Mouse (Mus musculus): ENCODE results near the gene Cenpv. TPM values are rescaled to one million over a fixed set of nuclear protein-coding genes. Genes with fewer than 3 reads are reported as not detected.

Gene Cenpv
- total and polyA plus RNA-seq, 3 experiments, result 24.4 to 107 (median 33.6) TPM

- peak; percentile 81 for TF ChIP-seq ELF1 (IDR thresholded peaks at IDR 0.05; ENCODE audit: low read depth, low read length)
- TF ChIP-seq POLR2AphosphoS2 (IDR thresholded peaks at IDR 0.05; ENCODE audit: low read depth, low read length), result no peak
- no peak for TF ChIP-seq CHD1 (IDR thresholded peaks at IDR 0.05; ENCODE audit: low read depth, low read length)
- peak; percentile 61 for TF ChIP-seq HCFC1 (IDR thresholded peaks at IDR 0.05; ENCODE audit: low read depth, low read length)
- peak; percentile 57 for TF ChIP-seq IRF4 (IDR thresholded peaks at IDR 0.05; ENCODE audit: low read depth, low read length)
- TF ChIP-seq E2F4 (IDR thresholded peaks at IDR 0.05; ENCODE audit: insufficient replicate concordance, low read depth, low read length), result no peak
- no peak for TF ChIP-seq RCOR1 (conservative IDR thresholded peaks at IDR 0.05; ENCODE audit: low read depth, low read length)
- TF ChIP-seq CTCF (conservative IDR thresholded peaks at IDR 0.05 in 1 of 2, IDR thresholded peaks at IDR 0.05 in 1 of 2; ENCODE audit: low read depth in 2 of 2, low read length in 2 of 2), result no peak
- TF ChIP-seq CHD2 (IDR thresholded peaks at IDR 0.05; ENCODE audit: low read length), result peak; percentile 71; the same call in 1 of the 2 replicates
- TF ChIP-seq MYC (IDR thresholded peaks at IDR 0.05; ENCODE audit: low read depth, low read length), result peak; percentile 92
Observed at GRCm38 (mm10) chr11:62576530-62577152, 37.6 kb upstream of the Cenpv start (continued).

GRCm38 (mm10) chr11:62575659-62576438 lies 36.8 kb upstream of the Cenpv start:
- Histone ChIP-seq H3K9ac (ENCODE audit: insufficient read depth, low read depth) (peak overlapping the region; percentile 67), H3K36me3 (replicated peaks in 1 of 2; ENCODE audit: control insufficient read depth in 1 of 2, insufficient read depth in 1 of 2, low read length in 1 of 2) (peaks cover 23 to 32% of the 10 kb centered on the region in 2 experiments), H3K79me2 (replicated peaks; ENCODE audit: control insufficient read depth, extremely low read depth, insufficient read depth, poor library complexity, severe bottlenecking) (peaks cover 6% of the 10 kb centered on the region; the same call in 1 of the 2 replicates), H3K27me3 (replicated peaks) (no peaks in the 10 kb centered on the region), H3K9me3 (replicated peaks; ENCODE audit: low read length) (peaks cover 5% of the 10 kb centered on the region), H3K4me2 (ENCODE audit: insufficient read depth, low read depth, poor library complexity, severe bottlenecking) (peak overlapping the region; percentile 75), H3K27ac (ENCODE audit: insufficient read depth, low read depth) (peak overlapping the region; percentile 89), H3K4me1 (ENCODE audit: control insufficient read depth in 1 of 2, insufficient read depth in 2 of 2) (peaks cover 4 to 15% of the 10 kb centered on the region in 2 experiments; a peak in 3 of 4 replicates), H3K4me3 (replicated peaks in 1 of 3; ENCODE audit: low read depth in 2 of 3, low read length in 2 of 3, poor library complexity in 1 of 3) (peak overlapping the region; percentile 64 to 78 (median 69))
- peak; percentile 52 for DNase-seq (ENCODE audit: extremely low read depth)
- no peak for TF ChIP-seq E2F4 (IDR thresholded peaks at IDR 0.05; ENCODE audit: insufficient replicate concordance, low read depth, low read length)
- no peak for TF ChIP-seq ZC3H11A (IDR thresholded peaks at IDR 0.05; ENCODE audit: low read depth, low read length)
- peak; percentile 82 for TF ChIP-seq SIN3A (IDR thresholded peaks at IDR 0.05; ENCODE audit: low read length)
- TF ChIP-seq CHD1 (IDR thresholded peaks at IDR 0.05; ENCODE audit: low read depth, low read length), result peak; percentile 2; the same call in 1 of the 2 replicates
- no peak for TF ChIP-seq NRF1 (IDR thresholded peaks at IDR 0.05; ENCODE audit: low read depth, low read length)
- TF ChIP-seq HCFC1 (IDR thresholded peaks at IDR 0.05; ENCODE audit: low read depth, low read length), result no peak; the same call in 1 of the 2 replicates
- TF ChIP-seq ELF1 (IDR thresholded peaks at IDR 0.05; ENCODE audit: low read depth, low read length), result no peak; the same call in 1 of the 2 replicates
- TF ChIP-seq ZNF384 (IDR thresholded peaks at IDR 0.05; ENCODE audit: low read depth, low read length), result no peak
- no peak; the same call in 1 of the 2 replicates for TF ChIP-seq POLR2AphosphoS2 (IDR thresholded peaks at IDR 0.05; ENCODE audit: low read depth, low read length)
- no peak for TF ChIP-seq MAZ (IDR thresholded peaks at IDR 0.05; ENCODE audit: low read depth, low read length)
- 0 out of 2 replicates have a peak, but pooled peaks have one; percentile 3 for TF ChIP-seq MEF2A (IDR thresholded peaks at IDR 0.05; ENCODE audit: borderline replicate concordance, low read depth, low read length)
- no peak for TF ChIP-seq CTCF (conservative IDR thresholded peaks at IDR 0.05 in 1 of 2, IDR thresholded peaks at IDR 0.05 in 1 of 2; ENCODE audit: low read depth in 2 of 2, low read length in 2 of 2)
- no peak for TF ChIP-seq JUN (IDR thresholded peaks at IDR 0.05; ENCODE audit: insufficient read depth, low read depth, low read length)
- TF ChIP-seq MXI1 (IDR thresholded peaks at IDR 0.05; ENCODE audit: low read depth, low read length), result peak; percentile 93
- TF ChIP-seq UBTF (IDR thresholded peaks at IDR 0.05; ENCODE audit: low read depth, low read length), result 0 out of 2 replicates have a peak, but pooled peaks have one; percentile 20
- TF ChIP-seq RCOR1 (conservative IDR thresholded peaks at IDR 0.05; ENCODE audit: low read depth, low read length), result peak; percentile 29; the same call in 1 of the 2 replicates
- 0 out of 2 replicates have a peak, but pooled peaks have one; percentile 48 for TF ChIP-seq MAX (IDR thresholded peaks at IDR 0.05; ENCODE audit: low read length)
- 0 out of 2 replicates have a peak, but pooled peaks have one; percentile 3 for TF ChIP-seq CHD2 (IDR thresholded peaks at IDR 0.05; ENCODE audit: low read length)
- TF ChIP-seq TCF12 (IDR thresholded peaks at IDR 0.05; ENCODE audit: low read depth, low read length), result peak; percentile 68; the same call in 1 of the 2 replicates
- no peak for TF ChIP-seq USF1 (IDR thresholded peaks at IDR 0.05; ENCODE audit: low read depth, low read length)
- TF ChIP-seq RAD21 (IDR thresholded peaks at IDR 0.05; ENCODE audit: low read depth, low read length), result no peak
- no peak for TF ChIP-seq MAFK (IDR thresholded peaks at IDR 0.05; ENCODE audit: insufficient replicate concordance, low read length)
- TF ChIP-seq EP300 (IDR thresholded peaks at IDR 0.05; ENCODE audit: low read length), result peak; percentile 7; the same call in 1 of the 2 replicates
- peak; percentile 41 for TF ChIP-seq POLR2A (IDR thresholded peaks at IDR 0.05; ENCODE audit: low read depth, low read length)
- no peak for TF ChIP-seq JUND (conservative IDR thresholded peaks at IDR 0.05; ENCODE audit: low read depth, low read length)
- TF ChIP-seq PAX5 (IDR thresholded peaks at IDR 0.05; ENCODE audit: low read length), result no peak
- dilution Hi-C loops (cut with MboI; ENCODE audit: extremely low pct_ligation_motif_present, extremely low pct_unique_long_range_greater_than_20kb, low sequenced_read_pairs), result no loop called here
- in situ Hi-C loops (cut with MboI; ENCODE audit: low pct_ligation_motif_present, low pct_unique_long_range_greater_than_20kb, low sequenced_read_pairs), result no loop called here

Measured in CH12.LX (cell line).